Mouse (Mus musculus) stomach, embryonic 14.5 days (tissue): Measurements from ENCODE around the gene Etfdh. TPM values are rescaled to one million over a fixed set of nuclear protein-coding genes. Genes with fewer than 3 reads are reported as not detected.

Experiments
- ATAC-seq: fragments of 200-750 bp; cut with Nextera tagmentation; 2 replicates; pipeline ENCODE4 v1.8.0; 2017; ENCODE audit warnings: low read depth, moderate TSS enrichment; ENCODE audit not compliant: insufficient number of reproducible peaks, insufficient read depth, low FRiP score
- H3K27ac ChIP-seq: fragments of 300-500 bp; sonication (generic); 2 replicates; pipeline ENCODE4 v1.5.1; 2014; ENCODE audit warnings: mild to moderate bottlenecking, low read length, moderate library complexity, mixed read lengths
- H3K27me3 ChIP-seq: fragments of 300-500 bp; sonication (generic); 2 replicates; pipeline ENCODE4 v1.6.1; 2014; ENCODE audit warnings: low read length, control low read depth, mixed read lengths; ENCODE audit not compliant: control insufficient read depth, insufficient read depth
- H3K36me3 ChIP-seq: fragments of 300-500 bp; sonication (generic); 2 replicates; pipeline ENCODE4 v1.6.1; 2014; ENCODE audit warnings: mild to moderate bottlenecking, control low read depth, low read length, moderate library complexity, mixed read lengths; ENCODE audit not compliant: control insufficient read depth, insufficient read depth
- H3K4me1 ChIP-seq: fragments of 300-500 bp; sonication (generic); 2 replicates; pipeline ENCODE4 v1.6.1; 2014; ENCODE audit warnings: low read length, control low read depth, mixed read lengths; ENCODE audit not compliant: control insufficient read depth, insufficient read depth
- H3K4me2 ChIP-seq: fragments of 300-500 bp; sonication (generic); replicated peaks from 2 replicates; pipeline ENCODE4 v1.6.1; 2014; ENCODE audit warnings: low read depth, low read length, control low read depth
- H3K4me3 ChIP-seq: fragments of 300-500 bp; sonication (generic); 2 replicates; pipeline ENCODE4 v1.5.1; 2014; ENCODE audit warnings: low read depth, low read length, control low read depth
- H3K9ac ChIP-seq: fragments of 300-500 bp; sonication (generic); replicated peaks from 2 replicates; pipeline ENCODE4 v1.6.1; 2014; ENCODE audit warnings: low read depth, mild to moderate bottlenecking, control low read depth, low read length, moderate library complexity, mixed read lengths
- H3K9me3 ChIP-seq: fragments of 300-500 bp; sonication (generic); 2 replicates; pipeline ENCODE4 v1.6.1; 2016; ENCODE audit warnings: low read depth, low read length, control low read depth; ENCODE audit not compliant: control insufficient read depth
- WGBS: fragments of 180-500 bp; shearing (Covaris S2); extraction: QIAGEN DNeasy Blood & Tissue Kit; methylation state at CpG from one replicate; pipeline ENCODE4 v1.1.7; 2014; 5-methylcytosine and 5-hydroxymethylcytosine counted together
- polyA plus RNA-seq: library from polyadenylated mRNA; unstranded; fragments of >200 nt; fragmentation: Nextera tagmentation; extraction: Ambion mirVana; gene quantifications from 2 replicates; pipeline ENCODE4 v1.2.1, GENCODE M21; 2014

Etfdh gene
- polyA plus RNA-seq, 1 experiment from 2014 or later, result 52.5 TPM

GRCm38 (mm10) chr3:79564875-79565606 is 64.3 kb downstream of the Etfdh start:
- WGBS, result 75% methylated on average over 10 of the region's 10 CpGs
- ATAC-seq, result no peak

GRCm38 (mm10) chr3:79563511-79563910 is 65.8 kb downstream of the Etfdh start:
- WGBS, result 82% methylated on average over 2 of the region's 2 CpGs
- 0 out of 2 replicates have a peak, but pooled peaks cover 7% of the 10 kb centered on the region for H3K4me1 ChIP-seq
- no peaks in the 10 kb centered on the region for H3K27me3 ChIP-seq
- H3K4me2 ChIP-seq, result no peak overlapping the region
- no peak overlapping the region for H3K9ac ChIP-seq
- ATAC-seq, result no peak
- no peak overlapping the region for H3K4me3 ChIP-seq
- no peak overlapping the region for H3K27ac ChIP-seq
- no peaks in the 10 kb centered on the region for H3K9me3 ChIP-seq
- H3K36me3 ChIP-seq, result no peaks in the 10 kb centered on the region

More at GRCm38 (mm10) chr3:79564875-79565606, 64.3 kb downstream of the Etfdh start:
- Histone ChIP-seq H3K27me3 (no peaks in the 10 kb centered on the region), H3K4me1 (0 out of 2 replicates have a peak, but pooled peaks cover 4% of the 10 kb centered on the region), H3K9me3 (no peaks in the 10 kb centered on the region), H3K4me3 (no peak overlapping the region), H3K4me2 (no peak overlapping the region), H3K27ac (no peak overlapping the region), H3K9ac (no peak overlapping the region), H3K36me3 (no peaks in the 10 kb centered on the region)

- WGBS, result 78% methylated on average over 10 of the region's 10 CpGs
- Histone ChIP-seq H3K9me3 (no peaks in the 10 kb centered on the region), H3K27me3 (no peaks in the 10 kb centered on the region), H3K36me3 (no peaks in the 10 kb centered on the region), H3K4me3 (no peak overlapping the region), H3K4me2 (no peak overlapping the region), H3K4me1 (0 out of 2 replicates have a peak, but pooled peaks cover 7% of the 10 kb centered on the region), H3K27ac (no peak overlapping the region), H3K9ac (no peak overlapping the region)
- no peak for ATAC-seq
These were observed 67.2 kb downstream of the Etfdh start for GRCm38 (mm10) chr3:79561784-79562715.

GRCm38 (mm10) chr3:79560555-79560954 is 68.7 kb downstream of the Etfdh start:
- Histone ChIP-seq H3K27me3 (no peaks in the 10 kb centered on the region), H3K36me3 (no peaks in the 10 kb centered on the region), H3K4me3 (no peak overlapping the region), H3K9ac (no peak overlapping the region), H3K4me1 (0 out of 2 replicates have a peak, but pooled peaks cover 3% of the 10 kb centered on the region), H3K9me3 (no peaks in the 10 kb centered on the region), H3K4me2 (no peak overlapping the region), H3K27ac (no peak overlapping the region)
- WGBS, result 95% methylated on average over 6 of the region's 6 CpGs
- ATAC-seq, result no peak

GRCm38 (mm10) chr3:79559773-79560045 is 69.6 kb downstream of the Etfdh start:
- Histone ChIP-seq H3K27me3 (no peaks in the 10 kb centered on the region), H3K27ac (no peak overlapping the region; the same call in 1 of the 2 replicates), H3K4me1 (0 out of 2 replicates have a peak, but pooled peaks cover 3% of the 10 kb centered on the region), H3K9me3 (no peaks in the 10 kb centered on the region), H3K36me3 (no peaks in the 10 kb centered on the region), H3K4me2 (no peak overlapping the region), H3K9ac (no peak overlapping the region), H3K4me3 (no peak overlapping the region)
- WGBS, result 76% methylated on average over 5 of the region's 5 CpGs
- no peak for ATAC-seq

GRCm38 (mm10) chr3:79559021-79559772 is 70.1 kb downstream of the Etfdh start:
- no peak overlapping the region for H3K4me2 ChIP-seq
- ATAC-seq, result peak; percentile 56; the same call in 1 of the 2 replicates
- 0 out of 2 replicates have a peak, but pooled peaks cover 3% of the 10 kb centered on the region for H3K4me1 ChIP-seq
- H3K4me3 ChIP-seq, result no peak overlapping the region
- H3K9ac ChIP-seq, result no peak overlapping the region
- WGBS, result 77% methylated on average over 9 of the region's 9 CpGs
- H3K27me3 ChIP-seq, result no peaks in the 10 kb centered on the region
- H3K27ac ChIP-seq, result no peak overlapping the region; the same call in 1 of the 2 replicates
- no peaks in the 10 kb centered on the region for H3K9me3 ChIP-seq
- no peaks in the 10 kb centered on the region for H3K36me3 ChIP-seq

- Histone ChIP-seq H3K27me3 (no peaks in the 10 kb centered on the region), H3K9me3 (no peaks in the 10 kb centered on the region), H3K4me2 (no peak overlapping the region), H3K4me3 (no peak overlapping the region), H3K9ac (no peak overlapping the region), H3K36me3 (no peaks in the 10 kb centered on the region), H3K27ac (no peak overlapping the region), H3K4me1 (0 out of 2 replicates have a peak, but pooled peaks cover 3% of the 10 kb centered on the region)
- 79% methylated on average over 6 of the region's 6 CpGs for WGBS
- ATAC-seq, result no peak
These were observed 74.2 kb downstream of the Etfdh start for GRCm38 (mm10) chr3:79555061-79555460.
